Mouse (Mus musculus) cerebellum, adult 2 months (tissue): ENCODE data around the gene Polr2i. TPM values are rescaled to one million over a fixed set of nuclear protein-coding genes. Genes with fewer than 3 reads are reported as not detected.

Experiments
- DNase-seq, 2 experiments: peaks; one replicate each; pipeline ENCODE4 v3.0.0; 2021
- H3K27ac ChIP-seq: fragments of 200-500 bp; 2 replicates; pipeline ENCODE4 v1.5.1; 2012; ENCODE audit warnings: low read length, control low read depth, inconsistent platforms; ENCODE audit not compliant: insufficient read depth
- H3K27me3 ChIP-seq: fragments of 200-500 bp; 2 replicates; pipeline ENCODE4 v1.6.1; 2012; ENCODE audit warnings: inconsistent platforms, mild to moderate bottlenecking, low read length, moderate library complexity; ENCODE audit not compliant: control insufficient read depth, insufficient read depth
- H3K4me1 ChIP-seq: fragments of 200-500 bp; 2 replicates; pipeline ENCODE4 v1.6.1; 2011; ENCODE audit warnings: low read length; ENCODE audit not compliant: control insufficient read depth, insufficient read depth
- H3K4me3 ChIP-seq: fragments of 200-500 bp; replicated peaks from 2 replicates; pipeline ENCODE3; 2011; ENCODE audit warnings: mild to moderate bottlenecking, low read depth, low read length, control low read depth; ENCODE audit not compliant: insufficient read depth
- CTCF ChIP-seq: fragments of 200-500 bp; IDR thresholded peaks from 2 replicates; pipeline ENCODE4 v1.5.1; 2011; ENCODE audit warnings: low read depth, mild to moderate bottlenecking, control low read depth, low read length, moderate library complexity, borderline replicate concordance; ENCODE audit not compliant: insufficient read depth
- POLR2A ChIP-seq: fragments of 200-500 bp; IDR thresholded peaks from 2 replicates; pipeline ENCODE4 v1.6.1; 2011; ENCODE audit warnings: low read length, control low read depth, borderline replicate concordance; ENCODE audit not compliant: insufficient read depth
- whole genome bisulfite sequencing: fragments of 180-500 bp; shearing (Covaris S2); methylation state at CpG from one replicate; pipeline ENCODE4 v1.1.7; 2018; 5-methylcytosine and 5-hydroxymethylcytosine counted together
- polyA plus RNA-seq: library from polyadenylated mRNA; depleted of rRNA; stranded (reverse); fragments of >200 nt; gene quantifications from 2 replicates; pipeline ENCODE4 v1.2.3, GENCODE M21; 2012

Gene Polr2i
- polyA plus RNA-seq, 1 experiment: 182 TPM

DNA sequence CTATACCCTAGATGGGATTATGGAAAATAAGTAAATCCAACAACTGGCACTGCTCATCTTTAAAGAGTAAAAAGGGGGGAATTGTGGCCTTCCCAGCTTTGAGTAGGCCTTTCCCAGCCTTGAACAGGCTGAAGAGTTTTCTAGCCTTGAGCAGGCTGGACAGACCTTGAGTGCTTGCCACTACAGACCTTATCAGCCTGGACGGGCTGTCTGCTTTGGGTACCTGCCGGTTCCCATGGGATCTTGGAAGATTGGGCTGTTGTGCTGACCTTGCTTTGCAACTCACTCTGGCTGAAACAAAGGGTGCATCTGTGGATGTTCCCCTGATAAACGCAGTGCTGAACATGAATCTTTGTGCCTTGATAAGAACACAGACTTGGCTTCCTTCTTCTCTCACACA lies 17.9 kb upstream of the Polr2i start:
- Histone ChIP-seq H3K27me3 (no peaks in the 10 kb centered on the region), H3K4me3 (no peak overlapping the region), H3K4me1 (peaks cover 3% of the 10 kb centered on the region; the same call in 1 of the 2 replicates), H3K27ac (no peak overlapping the region)
- no peak for DNase-seq
- TF ChIP-seq CTCF: no peak
- no peak for TF ChIP-seq POLR2A
- WGBS: 92% methylated on average over 3 of the region's 3 CpGs

DNA sequence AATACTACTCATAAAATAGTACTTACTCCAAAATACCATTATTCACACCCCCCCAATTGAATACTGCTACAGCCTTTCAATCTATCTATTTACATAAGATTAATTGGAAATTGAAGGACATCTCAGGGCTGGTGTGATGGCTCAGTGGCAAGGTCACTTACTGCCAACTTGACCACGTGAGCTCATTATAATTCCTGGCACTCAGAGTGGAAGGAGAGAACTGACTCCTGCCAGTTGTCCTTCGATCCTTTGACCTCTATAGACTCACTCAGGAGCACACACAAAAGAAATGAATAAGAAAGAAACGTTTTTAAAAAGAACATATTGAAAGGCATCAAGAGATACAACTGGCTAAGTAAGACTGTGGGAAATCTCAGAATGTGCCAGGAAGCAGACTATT lies 15.9 kb upstream of the Polr2i start:
- Histone ChIP-seq H3K27me3 (no peaks in the 10 kb centered on the region), H3K4me1 (peaks cover 7% of the 10 kb centered on the region; the same call in 1 of the 2 replicates), H3K27ac (no peak overlapping the region), H3K4me3 (no peak overlapping the region)
- no peak for DNase-seq
- TF ChIP-seq CTCF: no peak
- 40% methylated on average over 3 of the region's 3 CpGs for WGBS

DNA sequence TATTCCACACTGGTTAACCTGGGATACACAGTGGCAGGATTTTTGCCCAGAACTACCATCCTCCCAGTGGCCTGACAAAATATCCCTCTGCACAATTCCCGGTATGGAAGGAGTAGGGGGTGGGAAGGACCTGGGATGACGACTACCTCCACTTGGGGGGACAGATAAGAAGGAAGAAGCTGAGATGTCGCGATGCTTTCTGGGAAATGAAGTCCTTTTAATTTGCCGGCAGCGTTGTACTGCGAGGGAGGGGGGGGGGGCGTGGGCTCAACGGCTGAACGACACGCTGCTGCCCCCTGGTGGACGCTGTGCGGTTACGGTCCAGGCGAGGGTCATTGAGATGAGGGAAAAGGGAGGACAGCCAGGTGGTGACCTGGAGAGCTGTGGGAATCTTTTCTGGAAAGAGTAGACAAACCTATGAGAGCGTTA lies 15.0 kb upstream of the Polr2i start:
- H3K27me3 ChIP-seq: no peaks in the 10 kb centered on the region
- peak overlapping the region; percentile 35; the same call in 1 of the 2 replicates for H3K27ac ChIP-seq
- peak; percentile 40; the same call in 1 of the 2 replicates for TF ChIP-seq POLR2A
- peak; percentile 86 for TF ChIP-seq CTCF
- 1% methylated on average over 16 of the region's 16 CpGs for WGBS
- H3K4me3 ChIP-seq: peak overlapping the region; percentile 28
- peak; percentile 82 to 83 for DNase-seq
- H3K4me1 ChIP-seq: peaks cover 7% of the 10 kb centered on the region; the same call in 1 of the 2 replicates

DNA sequence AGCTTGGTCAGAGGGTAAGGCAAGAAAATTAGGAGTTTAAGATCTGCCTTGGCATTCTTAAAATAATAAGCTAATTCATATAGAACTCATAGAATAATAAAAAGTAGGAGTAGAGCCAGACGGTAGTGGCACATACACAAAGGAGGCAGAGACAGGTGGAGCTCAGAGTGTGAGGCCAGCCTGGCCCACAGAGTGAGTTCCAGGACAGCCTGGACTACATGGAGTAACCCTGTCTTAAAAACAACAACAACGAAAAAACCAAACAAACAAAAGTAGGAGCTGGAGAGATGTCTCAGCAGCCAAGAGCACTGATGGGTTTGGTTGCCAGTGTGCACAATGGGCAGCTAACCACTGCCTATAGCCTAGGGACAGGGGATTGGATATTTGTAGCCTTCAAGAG lies 14.5 kb upstream of the Polr2i start:
- Histone ChIP-seq H3K27ac (no peak overlapping the region), H3K4me1 (peaks cover 7% of the 10 kb centered on the region; the same call in 1 of the 2 replicates), H3K27me3 (no peaks in the 10 kb centered on the region), H3K4me3 (no peak overlapping the region)
- 78% methylated on average over 2 of the region's 2 CpGs for WGBS
- TF ChIP-seq POLR2A (no peak), CTCF (no peak)
- no peak for DNase-seq

DNA sequence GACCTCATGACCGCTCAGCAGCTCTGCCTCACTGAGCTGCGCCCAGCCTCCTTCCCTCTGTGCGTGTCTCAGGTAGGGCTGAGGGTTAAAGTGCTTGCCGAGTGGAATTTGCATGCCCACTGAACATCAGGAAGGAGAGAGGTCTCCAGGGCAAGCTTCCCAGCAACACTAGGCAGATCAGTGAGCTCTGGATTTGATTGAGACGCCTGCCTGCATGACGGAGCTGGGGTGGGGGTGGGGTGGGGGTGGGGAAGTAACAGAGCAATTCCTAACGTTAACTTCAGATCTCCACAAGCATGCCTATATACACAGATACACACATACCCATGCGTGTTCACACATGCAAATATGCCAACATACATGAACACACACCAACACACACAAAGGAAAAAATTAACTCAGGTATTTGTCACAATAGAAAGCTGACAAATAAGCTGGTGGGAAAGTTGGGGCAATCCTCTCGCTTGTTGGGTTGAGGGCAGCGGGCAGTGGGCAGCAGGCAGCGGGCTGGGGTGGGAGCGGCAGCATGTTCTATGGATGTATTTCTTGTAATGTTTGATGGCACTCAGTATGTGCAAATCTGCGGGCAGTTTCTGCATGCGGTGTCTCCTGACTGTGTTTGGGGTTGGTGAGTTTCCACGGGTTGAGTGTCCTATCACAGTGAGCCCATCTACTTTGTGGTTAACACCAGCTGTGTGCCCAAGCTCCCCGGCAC lies 12.3 kb upstream of the Polr2i start:
- 5% methylated on average over 16 of the region's 16 CpGs for WGBS
- TF ChIP-seq CTCF: no peak
- peak; percentile 44; the same call in 1 of the 2 replicates for TF ChIP-seq POLR2A
- peaks cover 7% of the 10 kb centered on the region; the same call in 1 of the 2 replicates for H3K4me1 ChIP-seq
- peak; percentile 58 to 70 for DNase-seq
- peak overlapping the region; percentile 75 for H3K27ac ChIP-seq
- peak overlapping the region; percentile 71 for H3K4me3 ChIP-seq
- H3K27me3 ChIP-seq: no peaks in the 10 kb centered on the region

DNA sequence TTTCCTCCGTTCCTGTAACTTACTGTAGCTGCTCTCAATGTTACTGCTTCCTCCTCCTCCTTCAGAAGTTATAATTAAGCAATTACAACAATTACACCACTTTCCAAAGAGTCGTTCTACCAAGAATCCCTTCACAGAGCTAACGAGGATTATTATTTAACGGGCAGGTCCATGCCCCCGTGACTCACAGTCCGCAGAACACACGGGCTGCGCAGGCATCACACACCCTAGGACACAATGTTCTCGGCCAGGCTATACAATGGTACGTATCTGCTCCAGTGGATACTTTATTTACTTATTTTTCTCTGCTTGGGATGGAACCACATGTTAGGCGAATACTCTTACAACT lies 11.8 kb upstream of the Polr2i start:
- 17% methylated on average over 11 of the region's 11 CpGs for WGBS
- no peak for TF ChIP-seq CTCF
- no peak for TF ChIP-seq POLR2A
- 0 out of 2 replicates have a peak overlapping the region, but pooled peaks have one; percentile 26 for H3K27ac ChIP-seq
- DNase-seq: no peak
- peaks cover 7% of the 10 kb centered on the region; the same call in 1 of the 2 replicates for H3K4me1 ChIP-seq
- peak overlapping the region; percentile 53 for H3K4me3 ChIP-seq
- H3K27me3 ChIP-seq: no peaks in the 10 kb centered on the region

DNA sequence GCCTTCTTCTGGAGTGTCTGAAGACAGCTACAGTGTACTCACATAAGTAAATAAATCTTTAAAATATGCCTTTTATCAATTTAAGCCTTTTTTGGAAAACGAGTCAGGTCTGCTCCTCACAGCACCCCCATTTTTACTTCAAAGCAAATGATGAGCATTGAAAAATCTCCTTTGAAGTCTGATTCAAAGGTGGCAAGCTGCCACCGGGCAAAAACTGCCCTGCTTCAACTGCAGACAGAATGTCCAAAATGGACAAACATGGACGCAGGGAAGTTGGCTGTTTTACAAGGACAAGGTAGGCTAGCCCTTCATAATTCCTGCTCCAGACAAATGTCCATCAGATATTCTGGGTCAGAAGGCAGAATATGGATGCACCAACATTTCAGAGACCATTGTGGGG lies 10.3 kb upstream of the Polr2i start:
- no peak overlapping the region for H3K27ac ChIP-seq
- 63% methylated on average over 3 of the region's 3 CpGs for WGBS
- no peak for DNase-seq
- H3K4me1 ChIP-seq: peaks cover 6% of the 10 kb centered on the region; the same call in 1 of the 2 replicates
- H3K27me3 ChIP-seq: no peaks in the 10 kb centered on the region
- TF ChIP-seq CTCF (no peak), POLR2A (no peak)
- H3K4me3 ChIP-seq: no peak overlapping the region

DNA sequence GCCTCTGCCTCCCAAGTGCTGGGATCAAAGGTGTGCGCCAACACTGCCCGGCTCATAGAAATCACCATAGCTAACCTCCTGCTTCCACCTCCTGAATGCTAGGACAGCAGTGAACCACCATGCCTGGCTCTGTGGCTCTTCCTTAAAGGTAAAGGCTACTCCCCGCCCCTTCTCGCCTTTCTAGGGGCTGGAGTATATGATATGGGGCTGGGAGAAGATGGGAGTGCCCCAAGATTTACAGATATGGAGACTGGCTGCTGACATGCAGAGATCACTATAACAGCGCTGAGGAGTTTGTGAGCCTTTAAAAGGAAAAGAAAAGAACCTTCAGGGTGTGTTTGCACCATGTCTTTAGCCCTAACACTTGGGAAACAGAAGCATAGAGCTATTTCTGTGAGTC lies 9.5 kb upstream of the Polr2i start:
- DNase-seq: no peak
- TF ChIP-seq CTCF (no peak), POLR2A (no peak)
- Histone ChIP-seq H3K4me1 (peaks cover 5% of the 10 kb centered on the region; the same call in 1 of the 2 replicates), H3K27ac (no peak overlapping the region), H3K4me3 (no peak overlapping the region), H3K27me3 (no peaks in the 10 kb centered on the region)
- 95% methylated on average over 5 of the region's 5 CpGs for WGBS
